Mouse (Mus musculus) embryo, embryonic 9.5 days (tissue): ENCODE results near the gene Samt1.
"Not testable (repeated sequence)": the region's sequence is repeated elsewhere in the genome, so short reads cannot be mapped to it uniquely, and the experiment has no call there.

ENCODE experiments used
- DNase-seq: peaks from one replicate; pipeline ENCODE4 v3.0.0-alpha.2; 2017; ENCODE audit errors: extremely low spot score

Samt1 gene

GRCm38 (mm10) chrX:154012540-154012939 lies at the start of gene Samt1:
TSS of gene Samt1 (minus strand) at chrX:154012640.
- not testable (repeated sequence) for DNase-seq

- not testable (repeated sequence) for DNase-seq
Measured at GRCm38 (mm10) chrX:154054939-154055338, 42.5 kb upstream of the Samt1 start, which contains the start of gene Gm10057. TSS of gene Gm10057 (minus strand) at chrX:154055039.

GRCm38 (mm10) chrX:154033727-154034126 lies 21.3 kb upstream of the Samt1 start, which contains the start of gene 4921511M17Rik:
TSS of gene 4921511M17Rik (minus strand) at chrX:154033827.
- DNase-seq: not testable (repeated sequence)

- DNase-seq: not testable (repeated sequence)
Measured at GRCm38 (mm10) chrX:153976914-153977313, 35.5 kb downstream of the Samt1 start.

- DNase-seq: not testable (repeated sequence)
Measured at GRCm38 (mm10) chrX:153976467-153976866, 36.0 kb downstream of the Samt1 start.

- DNase-seq: no peak
Measured at GRCm38 (mm10) chrX:153974450-153974849, 38.0 kb downstream of the Samt1 start.

- DNase-seq: not testable (repeated sequence)
Measured at GRCm38 (mm10) chrX:153952866-153953265, 59.6 kb downstream of the Samt1 start.
